Mouse (Mus musculus) heart, embryonic 13.5 days (tissue): Measurements from ENCODE around the gene Gm4312. TPM values are rescaled to one million over a fixed set of nuclear protein-coding genes. Genes with fewer than 3 reads are reported as not detected.

Source experiments
- polyA plus RNA-seq: library from polyadenylated mRNA; unstranded; fragments of >200 nt; fragmentation: Nextera tagmentation; extraction: Ambion mirVana; gene quantifications from 2 replicates; pipeline ENCODE4 v1.2.1, GENCODE M21; 2015

Gm4312 gene
- polyA plus RNA-seq, 1 experiment from 2014 or later = not detected

Other genes starting within 250 kb of the Gm4312 start
- gene Gm4301, start 46.9 kb downstream of the Gm4312 start, polyA plus RNA-seq = not detected in 2 replicates
- not detected in 2 replicates for gene Gm4302, start 41.7 kb downstream of the Gm4312 start, polyA plus RNA-seq
- gene Gm4303, start 36.6 kb downstream of the Gm4312 start, polyA plus RNA-seq = not detected in 2 replicates
- gene Gm4305, start 31.5 kb downstream of the Gm4312 start, polyA plus RNA-seq = not detected in 2 replicates
- not detected in 2 replicates for gene Gm4307, start 21.2 kb downstream of the Gm4312 start, polyA plus RNA-seq
- 15.3 and 15.7 TPM in 2 replicates for gene Tmtc3, start 104.8 kb upstream of the Gm4312 start, polyA plus RNA-seq
- 2.3 TPM in 2 replicates for gene Cep290, start 105.0 kb upstream of the Gm4312 start, polyA plus RNA-seq
- 6.6 and 8.7 TPM in 2 replicates for gene 4930430F08Rik, start 207.9 kb upstream of the Gm4312 start, polyA plus RNA-seq
- gene 1700017N19Rik, start 207.9 kb upstream of the Gm4312 start, polyA plus RNA-seq = not detected in 2 replicates